Mouse (Mus musculus): ENCODE data around the gene Rbfox2.

DNA sequence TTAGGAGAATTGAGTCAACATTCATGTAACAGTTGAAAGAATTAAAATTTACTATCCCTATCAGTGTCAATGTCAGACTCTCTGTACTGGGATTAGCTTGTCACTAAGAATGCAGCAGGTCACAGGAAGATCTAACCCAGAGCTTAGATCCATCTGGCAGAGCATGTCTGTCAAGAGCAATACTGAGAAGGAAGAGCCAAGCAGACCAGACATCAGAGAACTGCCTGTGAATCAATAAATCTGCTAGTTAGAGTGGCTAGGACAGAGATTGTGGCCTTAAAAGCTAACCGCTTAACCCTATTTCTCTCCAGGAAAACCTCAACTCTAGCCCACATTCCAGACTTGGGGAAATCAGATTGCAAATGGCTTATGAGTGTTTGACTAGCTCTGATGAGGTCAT is 220.3 kb downstream of the Rbfox2 start:
- TF ChIP-seq CTCF (IDR thresholded peaks at IDR 0.05; ENCODE audit: low read depth, low read length) (no peak), EP300 (IDR thresholded peaks at IDR 0.05; ENCODE audit: insufficient read depth, low read depth, low read length) (no peak), POLR2A (IDR thresholded peaks at IDR 0.05; ENCODE audit: insufficient read depth, low read length) (no peak)
